Mouse (Mus musculus) small intestine, adult 2 months (tissue): Measurements from ENCODE around the gene Nek2.

Experiments used
- CTCF ChIP-seq: fragments of 200-500 bp; IDR thresholded peaks from 2 replicates; pipeline ENCODE4 v1.5.1; 2012; ENCODE audit warnings: low read depth, mild to moderate bottlenecking, control low read depth, inconsistent platforms, low read length, moderate library complexity, mixed read lengths; ENCODE audit not compliant: insufficient replicate concordance, insufficient read length; ENCODE audit errors: extremely low read depth
- POLR2A ChIP-seq: fragments of 200-500 bp; IDR thresholded peaks from 2 replicates; pipeline ENCODE4 v1.6.1; 2012; ENCODE audit warnings: low read depth, mild to moderate bottlenecking, control low read depth, inconsistent platforms, low read length, moderate library complexity

DNA sequence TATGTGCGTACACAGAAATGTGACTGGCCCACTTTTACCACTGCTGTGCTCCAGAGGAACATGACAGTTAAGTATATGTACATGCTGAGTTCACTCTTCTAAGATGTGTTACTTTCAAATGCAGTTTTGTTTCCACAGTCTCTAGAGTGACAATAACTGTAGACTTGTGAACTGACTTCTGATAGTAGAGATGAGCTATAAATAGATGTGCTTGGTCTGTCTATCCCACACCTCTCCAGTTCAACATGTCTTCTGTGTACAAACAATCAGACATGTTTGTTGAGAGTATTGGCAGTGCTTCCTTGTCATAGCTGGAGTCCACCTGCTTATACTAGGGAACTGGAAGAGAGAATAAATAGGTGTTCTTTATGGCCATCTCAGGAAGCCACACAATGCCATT lies 40.8 kb upstream of the Nek2 start:
- TF ChIP-seq CTCF: no peak
- TF ChIP-seq POLR2A: no peak
